Mouse (Mus musculus) myocyte (in vitro differentiated cells): ENCODE data around the gene Aldh16a1.

Experiments
- MYOD1 ChIP-seq, 3 experiments: IDR thresholded peaks; one replicate each; pipeline ENCODE4 v1.6.1; 2011; ENCODE audit warnings: control low read depth in 2 of 3, low read depth in 2 of 3, mild to moderate bottlenecking in 2 of 3, moderate library complexity in 1 of 3; ENCODE audit not compliant: insufficient read length in 2 of 3, control insufficient read depth in 1 of 3
- USF1 ChIP-seq: IDR thresholded peaks from one replicate; pipeline ENCODE4 v1.6.1; 2011; ENCODE audit warnings: low read depth, mild to moderate bottlenecking, control low read depth, moderate library complexity

DNA sequence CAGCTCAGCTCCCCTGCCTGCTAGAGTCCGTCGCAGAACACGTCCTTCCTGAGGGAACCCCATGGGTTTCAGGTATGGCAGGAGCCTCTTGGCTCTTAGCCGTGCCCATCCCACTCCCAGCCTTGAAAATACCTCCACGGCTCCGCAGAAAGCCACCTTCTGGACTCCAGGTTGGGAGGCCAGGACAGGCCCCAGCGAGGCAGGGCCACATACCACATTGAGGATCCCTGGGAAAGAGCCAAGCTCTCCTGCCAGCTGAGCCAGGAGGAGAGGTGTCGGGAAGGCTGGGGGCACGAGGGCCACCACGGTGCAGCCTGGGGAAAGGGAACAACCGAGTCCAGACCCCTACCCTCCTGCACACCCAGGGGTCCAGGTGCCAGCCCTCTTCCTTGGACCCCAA, 7.1 kb downstream of the Aldh16a1 start:
- no peak for TF ChIP-seq USF1
- no peak for TF ChIP-seq MYOD1 (IDR thresholded peaks at IDR 0.05; ENCODE audit: control insufficient read depth in 1 of 3, insufficient read length in 2 of 3, low read depth in 2 of 3)
